Mouse (Mus musculus) embryonic facial prominence, embryonic 13.5 days (tissue): ENCODE results near the gene Sparcl1. TPM values are rescaled to one million over a fixed set of nuclear protein-coding genes. Genes with fewer than 3 reads are reported as not detected.

Experiments used
- ATAC-seq: fragments of 200-750 bp; cut with Nextera tagmentation; 2 replicates; pipeline ENCODE4 v1.8.0; 2017; ENCODE audit warnings: low read depth; ENCODE audit not compliant: insufficient number of reproducible peaks, insufficient read depth, low FRiP score, low TSS enrichment
- H3K27ac ChIP-seq: fragments of 300-500 bp; sonication (generic); 2 replicates; pipeline ENCODE4 v1.5.1; 2015; ENCODE audit warnings: moderate library complexity, mild to moderate bottlenecking, inconsistent platforms
- H3K27me3 ChIP-seq: fragments of 300-500 bp; sonication (generic); 2 replicates; pipeline ENCODE4 v1.6.1; 2015; ENCODE audit warnings: mild to moderate bottlenecking, inconsistent platforms
- H3K36me3 ChIP-seq: fragments of 300-500 bp; sonication (generic); 2 replicates; pipeline ENCODE4 v1.6.1; 2015; ENCODE audit warnings: mild to moderate bottlenecking, inconsistent platforms
- H3K4me1 ChIP-seq: fragments of 300-500 bp; sonication (generic); 2 replicates; pipeline ENCODE4 v1.6.1; 2015; ENCODE audit warnings: inconsistent platforms
- H3K4me2 ChIP-seq: fragments of 300-500 bp; sonication (generic); 2 replicates; pipeline ENCODE4 v1.6.1; 2015; ENCODE audit warnings: moderate library complexity, mild to moderate bottlenecking, inconsistent platforms
- H3K4me3 ChIP-seq: fragments of 300-500 bp; sonication (generic); 2 replicates; pipeline ENCODE4 v1.5.1; 2015; ENCODE audit warnings: mild to moderate bottlenecking, inconsistent platforms
- H3K9ac ChIP-seq: fragments of 300-500 bp; sonication (generic); 2 replicates; pipeline ENCODE4 v1.6.1; 2015; ENCODE audit warnings: mild to moderate bottlenecking, inconsistent platforms
- H3K9me3 ChIP-seq: fragments of 300-500 bp; sonication (generic); 2 replicates; pipeline ENCODE4 v1.6.1; 2016; ENCODE audit warnings: inconsistent platforms
- WGBS: fragments of 180-500 bp; shearing (Covaris S2); methylation state at CpG from one replicate; pipeline ENCODE4 v1.1.7; 2015; ENCODE audit warnings: mixed read lengths; 5-methylcytosine and 5-hydroxymethylcytosine counted together
- polyA plus RNA-seq: library from polyadenylated mRNA; unstranded; fragments of >200 nt; fragmentation: Nextera tagmentation; extraction: Ambion mirVana; gene quantifications from 2 replicates; pipeline ENCODE4 v1.2.1, GENCODE M21; 2015

Sparcl1 gene
- polyA plus RNA-seq, 1 experiment from 2014 or later: 46.6 TPM

GRCm38 (mm10) chr5:104058021-104058420, 55.5 kb downstream of the Sparcl1 start:
- Histone ChIP-seq H3K36me3 (peaks cover 58% of the 10 kb centered on the region), H3K27me3 (no peaks in the 10 kb centered on the region), H3K27ac (no peak overlapping the region), H3K4me1 (no peaks in the 10 kb centered on the region), H3K9ac (no peak overlapping the region), H3K4me2 (no peak overlapping the region), H3K4me3 (no peak overlapping the region), H3K9me3 (no peaks in the 10 kb centered on the region)
- no peak for ATAC-seq
- WGBS: 62% methylated on average over 15 of the region's 15 CpGs

GRCm38 (mm10) chr5:104056295-104056694, 57.2 kb downstream of the Sparcl1 start:
- H3K4me3 ChIP-seq: no peak overlapping the region
- no peaks in the 10 kb centered on the region for H3K9me3 ChIP-seq
- H3K27ac ChIP-seq: no peak overlapping the region
- H3K4me1 ChIP-seq: no peaks in the 10 kb centered on the region
- no peak for ATAC-seq
- H3K27me3 ChIP-seq: no peaks in the 10 kb centered on the region
- 79% methylated on average over 7 of the region's 7 CpGs for WGBS
- H3K9ac ChIP-seq: no peak overlapping the region
- H3K4me2 ChIP-seq: no peak overlapping the region
- H3K36me3 ChIP-seq: peaks cover 58% of the 10 kb centered on the region

- Histone ChIP-seq H3K36me3 (peaks cover 58% of the 10 kb centered on the region), H3K9ac (no peak overlapping the region), H3K4me1 (no peaks in the 10 kb centered on the region), H3K4me3 (no peak overlapping the region), H3K27me3 (no peaks in the 10 kb centered on the region), H3K9me3 (no peaks in the 10 kb centered on the region), H3K27ac (no peak overlapping the region), H3K4me2 (no peak overlapping the region)
- no peak for ATAC-seq
- WGBS: 71% methylated on average over 4 of the region's 4 CpGs
Observed at GRCm38 (mm10) chr5:104055816-104056215, 57.7 kb downstream of the Sparcl1 start.

GRCm38 (mm10) chr5:104054938-104055337, 58.6 kb downstream of the Sparcl1 start:
- no peak overlapping the region for H3K27ac ChIP-seq
- no peak overlapping the region for H3K4me2 ChIP-seq
- 90% methylated on average over 4 of the region's 4 CpGs for WGBS
- H3K27me3 ChIP-seq: no peaks in the 10 kb centered on the region
- no peaks in the 10 kb centered on the region for H3K9me3 ChIP-seq
- no peak overlapping the region for H3K9ac ChIP-seq
- H3K36me3 ChIP-seq: peaks cover 54% of the 10 kb centered on the region
- no peak for ATAC-seq
- no peaks in the 10 kb centered on the region for H3K4me1 ChIP-seq
- no peak overlapping the region for H3K4me3 ChIP-seq

- Histone ChIP-seq H3K4me3 (no peak overlapping the region), H3K27ac (no peak overlapping the region), H3K9ac (no peak overlapping the region), H3K9me3 (no peaks in the 10 kb centered on the region), H3K4me2 (no peak overlapping the region), H3K27me3 (no peaks in the 10 kb centered on the region), H3K4me1 (peaks cover 4% of the 10 kb centered on the region), H3K36me3 (peaks cover 37% of the 10 kb centered on the region)
- WGBS: 60% methylated on average over 8 of the region's 8 CpGs
- ATAC-seq: no peak
Observed at GRCm38 (mm10) chr5:104052956-104053355, 60.6 kb downstream of the Sparcl1 start.

GRCm38 (mm10) chr5:104048139-104048538, 65.4 kb downstream of the Sparcl1 start:
- no peaks in the 10 kb centered on the region for H3K27me3 ChIP-seq
- ATAC-seq: no peak
- no peaks in the 10 kb centered on the region for H3K9me3 ChIP-seq
- WGBS: 53% methylated on average over 4 of the region's 4 CpGs
- H3K9ac ChIP-seq: peak overlapping the region; percentile 91; the same call in 1 of the 2 replicates
- peak overlapping the region; percentile 89 for H3K4me3 ChIP-seq
- H3K4me1 ChIP-seq: peaks cover 20% of the 10 kb centered on the region
- H3K36me3 ChIP-seq: peaks cover 27% of the 10 kb centered on the region
- peak overlapping the region; percentile 78 for H3K4me2 ChIP-seq
- H3K27ac ChIP-seq: no peak overlapping the region

- Histone ChIP-seq H3K27ac (peak overlapping the region; percentile 89), H3K9ac (peak overlapping the region; percentile 91), H3K9me3 (no peaks in the 10 kb centered on the region), H3K36me3 (peaks cover 20% of the 10 kb centered on the region), H3K4me1 (peaks cover 20% of the 10 kb centered on the region), H3K27me3 (no peaks in the 10 kb centered on the region), H3K4me3 (peak overlapping the region; percentile 89), H3K4me2 (peak overlapping the region; percentile 78)
- WGBS: 7% methylated on average over 19 of the region's 19 CpGs
- no peak; the same call in 1 of the 2 replicates for ATAC-seq
Observed at GRCm38 (mm10) chr5:104047200-104048105, 66.1 kb downstream of the Sparcl1 start.

GRCm38 (mm10) chr5:104046256-104047199, 67.0 kb downstream of the Sparcl1 start, which contains the start of gene Nudt9:
TSS of gene Nudt9 (plus strand) at chr5:104046306.
- Histone ChIP-seq H3K4me2 (peak within 1 kb of the TSS; percentile 78), H3K36me3 (peaks cover 11% of the 10 kb centered on the region), H3K27ac (peak within 1 kb of the TSS; percentile 89), H3K4me1 (peaks cover 20% of the 10 kb centered on the region), H3K9ac (peak within 1 kb of the TSS; percentile 91), H3K4me3 (peak within 1 kb of the TSS; percentile 89), H3K9me3 (no peaks in the 10 kb centered on the region), H3K27me3 (no peaks in the 10 kb centered on the region)
- peak; percentile 96 for ATAC-seq
- 5% methylated on average over 86 of the region's 90 CpGs for WGBS

- Histone ChIP-seq H3K9ac (0 out of 2 replicates have a peak overlapping the region, but pooled peaks have one; percentile 1), H3K4me2 (no peak overlapping the region), H3K27ac (peak overlapping the region; percentile 48; the same call in 1 of the 2 replicates), H3K36me3 (no peaks in the 10 kb centered on the region), H3K9me3 (no peaks in the 10 kb centered on the region), H3K27me3 (no peaks in the 10 kb centered on the region), H3K4me1 (peaks cover 20% of the 10 kb centered on the region), H3K4me3 (no peak overlapping the region)
- 40% methylated on average over 2 of the region's 2 CpGs for WGBS
- no peak for ATAC-seq
Observed at GRCm38 (mm10) chr5:104043704-104044103, 69.8 kb downstream of the Sparcl1 start.

- peaks cover 15% of the 10 kb centered on the region for H3K4me1 ChIP-seq
- no peak overlapping the region for H3K4me3 ChIP-seq
- ATAC-seq: no peak
- peak overlapping the region; percentile 48 for H3K27ac ChIP-seq
- no peak overlapping the region for H3K9ac ChIP-seq
- no peaks in the 10 kb centered on the region for H3K9me3 ChIP-seq
- H3K4me2 ChIP-seq: no peak overlapping the region
- H3K27me3 ChIP-seq: no peaks in the 10 kb centered on the region
- 88% methylated on average over 2 of the region's 2 CpGs for WGBS
- no peaks in the 10 kb centered on the region for H3K36me3 ChIP-seq
Observed at GRCm38 (mm10) chr5:104042906-104043305, 70.6 kb downstream of the Sparcl1 start.

GRCm38 (mm10) chr5:104039154-104039932, 74.2 kb downstream of the Sparcl1 start:
- no peak for ATAC-seq
- Histone ChIP-seq H3K9me3 (no peaks in the 10 kb centered on the region), H3K9ac (no peak overlapping the region), H3K27ac (no peak overlapping the region), H3K36me3 (no peaks in the 10 kb centered on the region), H3K4me1 (peaks cover 4% of the 10 kb centered on the region; the same call in 1 of the 2 replicates), H3K27me3 (no peaks in the 10 kb centered on the region), H3K4me3 (no peak overlapping the region), H3K4me2 (no peak overlapping the region)
- 67% methylated on average over 6 of the region's 6 CpGs for WGBS
